Mouse (Mus musculus): ENCODE measurements around the gene Ctnnd2.

Ctnnd2 gene

GRCm38 (mm10) chr15:30384386-30384785, 212.0 kb downstream of the Ctnnd2 start:
- no peak for DNase-seq (ENCODE audit: low read depth)

DNA sequence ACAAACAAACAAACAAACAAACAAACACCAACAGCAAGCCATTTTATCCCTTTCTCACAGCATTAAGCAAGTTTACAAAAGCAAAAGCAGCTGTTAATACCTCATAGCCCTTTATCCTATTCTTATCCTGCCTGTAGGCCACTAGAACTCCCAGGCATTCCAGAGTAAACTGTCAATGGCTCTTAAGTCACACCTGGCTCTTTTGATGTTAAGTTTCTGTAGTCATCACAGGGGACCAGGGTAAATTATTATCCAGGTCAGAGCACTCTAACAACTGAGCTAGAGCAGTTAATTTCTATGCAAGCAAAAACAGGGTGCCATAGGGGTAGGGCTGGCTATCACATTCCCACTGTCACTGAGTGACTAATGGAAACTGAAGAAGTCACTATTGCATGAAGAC, 214.1 kb downstream of the Ctnnd2 start:
- DNase-seq (ENCODE audit: low read depth) = no peak

GRCm38 (mm10) chr15:30387244-30387643, 214.9 kb downstream of the Ctnnd2 start:
- DNase-seq (ENCODE audit: low read depth) = no peak

DNA sequence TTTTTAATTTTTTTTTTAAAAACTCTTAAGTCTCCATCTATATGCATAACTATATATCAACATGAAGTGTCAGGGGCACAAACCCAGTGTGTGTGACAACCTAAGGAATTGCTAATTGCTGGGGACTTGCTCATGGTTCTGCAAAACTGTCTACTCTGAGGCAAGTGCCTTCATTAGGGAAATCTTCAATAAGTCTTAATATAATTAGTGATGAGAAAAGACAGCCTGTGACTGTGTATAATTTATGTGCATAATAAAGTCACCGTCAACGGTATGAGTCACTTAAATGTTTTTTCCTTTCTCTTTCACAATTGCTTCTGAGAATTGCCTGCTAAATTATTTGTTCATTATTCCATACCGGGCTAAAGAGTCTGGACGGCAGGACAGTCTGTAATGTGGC, 228.7 kb downstream of the Ctnnd2 start:
- no peak for DNase-seq (ENCODE audit: low read depth)

- no peak for DNase-seq (ENCODE audit: low read depth)
Measured at GRCm38 (mm10) chr15:30406254-30406653, 233.9 kb downstream of the Ctnnd2 start.

- DNase-seq (ENCODE audit: low read depth) = no peak
Measured at GRCm38 (mm10) chr15:30423146-30423545, 250.8 kb downstream of the Ctnnd2 start.

DNA sequence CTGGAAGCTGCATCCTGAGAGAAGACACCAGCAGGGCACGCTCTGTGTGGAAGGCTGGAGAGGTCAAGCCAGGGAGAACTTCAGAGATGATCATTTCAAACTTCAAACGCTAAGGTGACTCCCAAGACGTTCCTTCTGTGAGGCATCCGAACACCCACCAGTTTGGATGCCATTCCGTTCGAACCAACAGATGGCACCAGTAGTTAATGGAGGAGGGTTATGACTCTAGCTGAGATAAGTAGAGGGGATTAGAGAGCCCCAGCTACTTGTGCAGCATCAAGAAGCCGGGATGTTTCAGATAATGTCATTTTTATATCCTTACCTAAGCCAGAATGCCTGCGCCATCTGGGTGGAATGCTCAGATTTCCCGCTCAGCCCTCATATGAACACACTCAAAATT, 251.9 kb downstream of the Ctnnd2 start:
- DNase-seq (ENCODE audit: low read depth) = no peak

GRCm38 (mm10) chr15:30427342-30427741, 254.9 kb downstream of the Ctnnd2 start:
- DNase-seq (ENCODE audit: low read depth) = peak; percentile 1

GRCm38 (mm10) chr15:30439045-30439444, 266.7 kb downstream of the Ctnnd2 start:
- no peak for DNase-seq (ENCODE audit: low read depth)

- no peak for DNase-seq (ENCODE audit: low read depth)
Measured at GRCm38 (mm10) chr15:30450765-30451164, 278.4 kb downstream of the Ctnnd2 start.

DNA sequence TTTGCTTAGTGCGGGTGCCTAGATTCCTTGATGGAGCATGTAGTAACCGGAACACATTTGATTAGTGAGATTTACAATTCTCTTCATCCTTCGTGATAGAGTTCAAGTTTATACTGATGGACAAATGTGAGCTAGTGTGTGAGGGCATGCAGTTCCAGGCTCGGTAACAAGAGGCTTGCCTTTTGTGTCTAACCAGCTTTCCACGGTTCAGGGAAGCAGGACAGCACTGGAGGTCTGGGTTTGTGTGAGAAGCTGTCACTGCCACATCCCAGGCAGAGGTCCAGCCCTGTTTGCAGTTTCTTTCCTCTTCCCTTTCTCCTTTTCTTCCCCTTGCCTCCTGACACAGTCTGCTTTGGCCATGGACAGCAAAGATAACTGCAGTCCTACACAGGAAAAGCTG, 279.5 kb downstream of the Ctnnd2 start:
- no peak for DNase-seq (ENCODE audit: low read depth)

- no peak for DNase-seq (ENCODE audit: low read depth)
Measured at GRCm38 (mm10) chr15:30457541-30458250, 285.3 kb downstream of the Ctnnd2 start.

DNA sequence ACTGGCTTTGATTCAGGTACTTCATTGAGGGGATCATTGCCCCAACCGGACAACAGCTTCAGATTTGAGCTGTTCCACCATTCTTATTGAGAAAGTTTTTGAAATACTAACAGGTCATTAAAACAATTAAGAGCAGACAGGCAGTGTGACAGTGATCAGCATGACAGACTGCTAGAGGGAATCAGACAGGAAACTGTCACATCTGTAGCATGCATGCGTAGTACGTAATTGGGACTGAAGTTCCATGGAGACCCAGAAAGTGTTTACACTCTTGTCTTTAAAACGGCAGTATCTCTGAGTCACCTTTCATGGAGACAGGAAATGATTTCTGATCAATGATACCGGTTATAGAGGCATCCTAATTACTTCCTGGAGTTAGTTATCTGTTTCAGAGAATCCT, 286.3 kb downstream of the Ctnnd2 start:
- no peak for DNase-seq (ENCODE audit: low read depth)

DNA sequence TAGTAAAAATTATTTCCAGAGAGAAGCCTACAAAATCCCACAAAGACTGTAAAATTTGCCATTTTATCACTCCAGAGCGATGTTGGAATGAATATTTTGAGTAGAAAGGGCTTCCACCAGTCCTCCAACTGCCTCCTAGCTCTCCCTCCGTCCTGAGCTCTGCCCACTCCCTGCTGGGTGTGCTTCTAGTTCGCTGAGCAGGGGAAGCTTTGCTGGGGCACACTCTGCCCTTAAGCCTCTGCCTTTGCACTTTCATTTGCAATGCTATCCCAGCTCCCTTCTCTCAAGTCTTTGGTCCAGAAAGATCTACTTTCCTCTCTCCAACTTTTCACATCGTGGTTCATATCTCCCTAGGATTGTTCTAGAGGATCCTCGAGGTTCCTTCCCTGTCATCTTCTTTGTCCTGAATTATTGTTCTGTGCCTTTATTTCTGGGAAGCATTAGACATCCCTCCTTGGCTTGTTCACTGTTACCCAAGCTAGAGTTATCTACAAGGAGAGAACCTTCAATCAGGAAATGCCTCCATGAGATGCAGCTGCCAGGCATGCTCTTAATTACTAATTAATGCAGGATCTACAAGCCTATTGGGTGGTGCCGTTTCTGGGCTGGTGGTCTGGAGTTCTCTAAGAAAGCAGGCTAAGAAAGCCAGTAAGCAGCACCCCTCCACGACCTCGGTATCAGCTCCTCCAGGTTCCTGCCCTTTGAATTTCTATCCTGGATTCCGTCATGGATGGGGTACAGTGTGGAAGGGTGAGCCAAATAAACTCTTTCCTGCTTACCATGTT, 288.1 kb downstream of the Ctnnd2 start:
- no peak for DNase-seq (ENCODE audit: low read depth)

- no peak for DNase-seq (ENCODE audit: low read depth)
Measured at GRCm38 (mm10) chr15:30462804-30463423, 290.5 kb downstream of the Ctnnd2 start.

- no peak for DNase-seq (ENCODE audit: low read depth)
Measured at GRCm38 (mm10) chr15:30463471-30464047, 291.2 kb downstream of the Ctnnd2 start.

- DNase-seq (ENCODE audit: low read depth) = no peak
Measured at GRCm38 (mm10) chr15:30466950-30467543, 294.7 kb downstream of the Ctnnd2 start.

- DNase-seq (ENCODE audit: low read depth) = no peak
Measured at GRCm38 (mm10) chr15:30468773-30469172, 296.4 kb downstream of the Ctnnd2 start.

DNA sequence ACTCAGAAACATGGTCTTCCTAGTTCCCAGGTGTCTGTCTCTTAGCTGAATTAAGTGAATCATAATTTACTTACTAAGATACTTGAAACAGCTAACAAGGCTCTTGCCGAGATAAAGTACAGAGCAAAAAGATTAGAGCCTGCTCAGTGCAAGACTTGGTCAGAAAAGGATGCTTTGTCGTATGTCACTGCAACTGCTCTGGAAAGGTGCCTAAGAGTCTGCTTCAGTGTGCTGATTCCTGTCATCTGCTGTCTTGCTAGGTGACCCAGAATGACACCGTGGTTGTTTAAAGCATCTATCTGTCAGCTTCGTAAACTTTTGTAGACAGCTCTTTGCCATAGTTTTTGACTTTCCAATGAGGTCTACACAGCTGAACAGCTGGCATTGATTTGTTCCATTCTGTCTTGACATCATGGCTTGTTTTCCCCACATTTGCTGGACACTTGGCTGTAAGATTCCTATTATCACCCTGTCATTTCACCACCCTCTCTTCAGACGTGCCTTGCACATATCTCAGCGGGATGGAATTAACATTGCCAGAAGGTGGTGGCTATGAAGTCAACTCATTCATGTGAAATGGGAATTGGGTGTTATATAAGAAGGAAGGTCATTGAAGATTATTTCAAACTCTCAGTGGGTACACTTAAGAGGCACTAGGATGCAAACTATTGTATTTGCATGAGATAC, 299.0 kb downstream of the Ctnnd2 start:
- no peak for DNase-seq (ENCODE audit: low read depth)

GRCm38 (mm10) chr15:30480676-30481075, 308.3 kb downstream of the Ctnnd2 start:
- no peak for DNase-seq (ENCODE audit: low read depth)

DNA sequence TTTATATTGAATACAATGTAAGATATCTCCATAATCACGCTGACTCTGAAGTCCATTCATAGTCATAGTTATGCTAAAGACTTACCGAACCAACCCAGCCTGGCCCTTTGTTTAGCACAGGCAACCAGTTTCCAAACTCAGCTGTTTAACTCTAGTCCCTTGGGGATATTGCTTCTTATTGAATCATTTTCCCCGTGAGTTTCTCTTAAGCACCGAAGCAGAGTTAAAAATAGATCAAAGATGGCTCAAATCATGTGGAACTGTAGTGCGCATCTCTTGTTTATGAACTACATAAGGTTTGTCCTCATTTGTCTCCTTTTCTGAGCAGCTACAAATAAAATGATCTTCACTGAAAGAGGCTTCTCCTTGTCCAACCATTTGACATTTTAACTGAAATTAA, 334.1 kb downstream of the Ctnnd2 start:
- no peak for DNase-seq (ENCODE audit: low read depth)

DNA sequence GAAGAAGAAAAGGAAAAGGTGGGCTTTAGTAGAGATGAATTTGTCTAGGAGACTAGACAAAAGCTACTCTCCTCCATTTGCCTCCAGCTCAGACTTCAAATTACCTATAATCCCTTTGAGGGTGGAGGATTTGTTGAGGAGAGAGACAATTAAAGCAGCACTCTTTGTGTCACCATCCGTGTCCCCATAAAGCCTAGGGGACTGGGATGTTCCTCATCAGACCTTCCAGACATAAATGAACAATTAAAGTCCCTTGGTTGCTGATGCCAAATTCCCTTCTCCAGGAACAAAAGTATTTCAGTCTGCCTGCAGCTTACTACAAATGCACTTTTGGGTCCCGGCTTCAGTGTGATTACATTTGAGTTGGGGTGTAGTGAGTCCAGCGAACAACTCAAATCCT, 340.1 kb downstream of the Ctnnd2 start:
- no peak for DNase-seq (ENCODE audit: low read depth)
